Mouse (Mus musculus): ENCODE measurements around the gene Ruvbl2.
A peak's percentile ranks its signal among the peaks of the same experiment; 100 is the strongest.
"Not testable (repeated sequence)": the region's sequence is repeated elsewhere in the genome, so short reads cannot be mapped to it uniquely, and the experiment has no call there.

Gene Ruvbl2

GRCm38 (mm10) chr7:45396337-45396775 is 41.5 kb downstream of the Ruvbl2 start:
- DNase-seq = not testable (repeated sequence)

- peak; percentile 100 for DNase-seq
These were observed 42.1 kb downstream of the Ruvbl2 start, which contains the start of gene Snrnp70 for GRCm38 (mm10) chr7:45395578-45396336. Gene Snrnp70, minus strand, starts transcription at chr7:45395742.

- peak; percentile 84 to 87 for DNase-seq
These were observed 42.8 kb downstream of the Ruvbl2 start for GRCm38 (mm10) chr7:45395129-45395541.

- no peak for DNase-seq
These were observed 51.8 kb downstream of the Ruvbl2 start for GRCm38 (mm10) chr7:45386077-45386476.

- no peak for DNase-seq
These were observed 61.8 kb downstream of the Ruvbl2 start for GRCm38 (mm10) chr7:45376057-45376456.

- no peak for DNase-seq
These were observed 63.3 kb downstream of the Ruvbl2 start for GRCm38 (mm10) chr7:45374620-45375019.

- no peak for DNase-seq
These were observed 65.5 kb downstream of the Ruvbl2 start for GRCm38 (mm10) chr7:45372371-45372770.
